Mouse (Mus musculus) v-Abl transformed pro-B cells (cell line): Measurements from ENCODE around the gene Scaf8.
"Not testable (repeated sequence)": the region's sequence is repeated elsewhere in the genome, so short reads cannot be mapped to it uniquely, and the experiment has no call there.

Source experiments
- in situ Hi-C, 2 experiments: fragments of 400-800 bp; cut with MboI; formaldehyde crosslinking; loops; one replicate each; pipeline ENCODE4 v1.15.1; 2025; ENCODE audit not compliant: unreplicated experiment in 2 of 2

The Scaf8 gene

GRCm38 (mm10) chr17:3114720-3115379 is at the start of gene Scaf8:
TSS of gene Scaf8 (plus strand) at chr17:3114972.
- in situ Hi-C loops, result no loop called here

- in situ Hi-C loops, result no loop called here
Observed at GRCm38 (mm10) chr17:3075166-3075872, 39.5 kb upstream of the Scaf8 start.

DNA sequence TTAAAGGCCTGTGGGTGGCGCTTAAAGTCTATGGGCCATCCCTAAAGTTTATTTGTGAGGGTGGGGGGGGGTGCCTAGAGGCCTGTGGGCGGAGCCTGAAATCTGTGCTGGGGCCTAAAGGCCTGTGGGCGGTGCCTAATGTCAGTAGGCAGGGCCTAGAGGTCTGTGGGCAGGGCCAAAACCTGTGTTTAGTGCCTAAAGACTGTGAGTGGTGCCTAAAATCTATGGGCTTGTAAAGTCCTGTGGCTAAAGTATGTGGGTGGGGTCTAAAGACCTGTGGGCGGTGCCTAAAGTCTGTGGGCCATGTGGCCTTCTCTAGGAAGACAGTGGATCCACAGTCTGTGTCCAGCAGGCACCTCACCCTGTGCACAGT is 38.9 kb upstream of the Scaf8 start:
- in situ Hi-C loops, result no loop called here

DNA sequence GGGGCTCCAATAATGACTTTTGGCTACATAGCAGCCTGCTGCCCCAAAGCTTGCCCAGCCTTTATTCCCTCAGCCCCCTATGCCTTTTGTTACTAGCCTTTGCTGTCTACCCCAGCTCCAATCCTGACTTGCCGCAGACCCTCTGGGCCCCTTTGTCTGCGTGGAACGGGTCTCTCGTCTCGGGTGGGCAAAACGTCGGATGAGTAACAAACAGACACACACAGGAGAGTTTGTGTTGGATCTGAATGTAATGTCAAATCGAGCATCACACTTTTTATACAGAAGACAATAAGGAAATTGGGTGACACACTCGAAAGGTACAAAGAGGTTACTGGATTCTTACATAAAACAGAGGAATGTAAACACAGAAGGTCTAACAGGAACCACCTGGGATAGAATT is 36.8 kb upstream of the Scaf8 start:
- in situ Hi-C loops, result not testable (repeated sequence)

DNA sequence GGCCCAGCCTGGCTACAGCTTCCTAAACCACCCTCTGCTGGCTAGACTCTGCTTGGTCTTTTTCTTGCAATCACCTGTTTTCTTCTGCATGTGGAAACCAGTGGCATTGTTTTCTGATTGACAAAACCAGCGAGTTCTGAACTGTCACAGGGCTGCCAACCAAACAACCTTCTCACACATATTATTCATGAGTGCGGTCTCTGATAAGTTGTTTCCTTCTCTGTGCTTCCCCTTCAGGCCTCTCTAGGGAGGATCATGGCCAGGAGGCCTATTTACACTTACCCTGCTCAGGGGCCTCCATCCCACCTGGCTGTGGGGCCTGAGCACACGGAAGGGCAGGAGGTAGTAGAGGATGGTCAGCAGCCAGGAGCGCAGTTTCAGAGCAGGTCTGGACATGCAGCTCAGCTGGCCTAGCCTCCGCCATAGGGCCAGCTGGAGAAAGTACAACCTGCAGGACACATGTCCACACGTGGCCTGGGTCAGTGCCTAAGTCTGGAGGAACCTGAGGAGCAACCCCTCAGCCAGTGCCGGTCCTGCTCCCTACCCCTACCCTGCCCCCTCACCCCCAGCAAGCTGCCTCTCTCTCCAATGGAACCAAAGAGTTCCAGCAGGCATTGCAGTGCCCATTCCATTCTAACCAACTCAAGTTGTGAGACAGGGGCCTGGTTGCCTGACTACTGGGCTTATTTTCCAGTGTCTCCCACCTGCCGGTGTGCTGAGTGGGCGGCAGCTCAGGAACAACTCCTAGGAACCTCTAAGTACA is 34.0 kb upstream of the Scaf8 start:
- in situ Hi-C loops, result not testable (repeated sequence)

DNA sequence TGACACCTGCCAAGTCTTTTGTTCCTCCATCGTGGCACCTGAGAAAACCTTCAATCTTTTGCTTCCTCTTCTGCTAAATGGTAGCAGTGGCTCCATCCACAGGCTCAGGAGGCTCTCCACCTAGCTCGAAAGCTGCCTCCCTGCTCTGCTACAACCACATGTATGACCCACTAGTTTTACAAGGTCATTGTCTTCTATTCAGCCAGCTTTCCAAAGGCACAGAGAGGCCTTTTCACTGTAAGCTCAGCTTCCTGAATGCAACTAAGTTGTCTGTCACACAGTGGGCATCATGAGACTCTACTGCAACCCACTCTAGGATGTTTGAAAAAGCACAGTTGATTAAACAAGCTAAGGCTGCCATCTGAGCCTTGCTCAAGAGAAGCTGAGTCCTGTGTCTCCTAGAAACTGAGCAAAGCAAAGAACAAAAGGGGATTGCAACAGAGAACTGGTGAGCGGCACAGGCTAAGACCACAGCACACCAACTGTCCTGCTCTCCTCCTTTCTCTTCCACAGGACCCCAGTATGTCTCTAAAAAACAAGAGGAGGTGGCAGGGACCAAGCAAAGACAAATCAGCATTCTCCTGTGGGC is 33.2 kb upstream of the Scaf8 start:
- in situ Hi-C loops, result not testable (repeated sequence)

GRCm38 (mm10) chr17:3082125-3082755 is 32.5 kb upstream of the Scaf8 start:
- in situ Hi-C loops, result not testable (repeated sequence)

DNA sequence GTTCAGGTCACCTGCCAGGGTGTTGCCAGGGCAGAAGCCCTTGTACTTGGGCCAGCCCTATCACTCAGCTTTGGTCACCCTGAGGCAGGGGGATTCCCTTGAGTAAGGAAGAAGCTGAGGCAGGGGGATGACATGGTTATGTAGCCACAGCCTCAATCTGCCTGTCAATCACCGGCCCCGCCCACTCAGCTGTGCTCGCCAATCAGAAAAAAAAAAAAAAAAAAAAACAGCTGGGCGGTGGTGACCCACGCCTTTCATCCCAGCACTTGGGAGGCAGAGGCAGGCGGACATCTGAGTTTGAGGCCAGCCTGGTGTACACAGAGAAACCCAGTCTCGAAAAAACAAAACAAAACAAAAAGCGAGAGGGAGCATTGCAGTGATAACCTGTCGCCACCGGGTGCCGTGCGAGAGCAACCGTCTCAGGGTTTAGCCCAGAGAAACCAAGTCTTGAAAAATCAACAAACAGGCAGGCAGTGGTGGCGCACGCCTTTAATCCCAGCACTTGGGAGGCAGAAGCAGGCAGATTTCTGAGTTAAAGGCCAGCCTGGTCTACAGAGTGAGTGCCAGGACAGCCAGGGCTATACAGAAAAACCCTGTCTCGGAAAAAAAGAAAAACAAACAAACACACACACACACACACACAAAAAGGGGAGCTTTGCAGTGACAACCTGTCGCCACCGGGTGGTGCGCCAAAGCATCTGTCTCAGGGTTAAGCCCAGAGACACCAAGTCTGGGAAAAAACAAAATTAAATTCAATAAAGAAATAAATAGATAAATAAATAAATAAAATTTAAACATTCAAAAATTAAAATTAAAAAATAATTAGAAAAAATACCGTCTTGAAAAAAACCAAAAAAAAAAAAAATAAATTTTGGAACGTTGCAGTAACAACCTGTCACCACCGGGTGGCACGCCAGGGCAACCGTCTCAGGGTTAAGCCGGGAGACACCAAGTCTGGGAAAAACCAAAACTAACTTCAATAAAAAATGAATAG is 31.7 kb upstream of the Scaf8 start:
- in situ Hi-C loops, result not testable (repeated sequence)

- in situ Hi-C loops, result no loop called here
Observed at GRCm38 (mm10) chr17:3083886-3084550, 30.8 kb upstream of the Scaf8 start.

DNA sequence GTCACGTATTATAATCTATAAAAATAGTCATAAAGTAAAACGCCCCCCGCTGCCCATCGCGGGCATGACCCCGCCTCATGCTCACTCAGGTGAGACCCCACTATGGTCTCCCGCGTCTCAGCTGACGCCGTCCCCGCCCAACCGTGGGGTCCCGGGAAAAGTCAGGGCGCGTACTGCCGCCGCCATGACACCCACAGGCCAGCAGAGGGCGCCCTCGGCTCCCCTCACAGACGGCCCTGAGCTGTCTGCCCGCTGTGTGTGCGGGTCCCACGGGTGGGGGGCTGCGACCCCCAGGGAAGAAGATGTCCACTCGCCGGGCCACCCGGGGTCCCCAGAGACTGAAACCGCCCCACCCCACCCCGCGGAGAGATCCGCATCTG is 30.2 kb upstream of the Scaf8 start:
- in situ Hi-C loops, result no loop called here

DNA sequence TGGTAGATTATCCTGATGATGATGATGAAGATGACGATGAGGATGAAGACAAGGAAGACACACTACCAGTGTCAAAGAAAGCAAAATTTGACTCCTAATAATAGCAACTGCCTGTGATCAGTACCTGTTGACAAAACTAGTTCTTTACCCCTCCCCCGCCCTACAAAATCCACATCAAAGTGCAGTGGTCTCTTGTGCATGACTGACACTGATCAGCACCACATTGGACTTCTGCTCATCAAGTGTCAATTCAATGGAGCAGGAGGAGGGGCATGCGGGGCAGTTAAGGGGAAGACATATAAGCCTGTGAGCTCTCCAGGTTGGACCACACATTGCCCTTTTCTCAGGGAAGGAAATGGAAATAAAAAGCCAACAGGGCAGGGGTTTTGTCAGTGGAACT is 29.6 kb upstream of the Scaf8 start:
- in situ Hi-C loops, result loop anchor here (5.0 kb wide), 2 partner anchors 137 to 362 kb away; no protein-coding TSS in a partner anchor

GRCm38 (mm10) chr17:3092682-3093081 is 22.1 kb upstream of the Scaf8 start:
- in situ Hi-C loops, result loop anchor here in 1 of 2 experiments (10.0 kb wide), 1 partner anchor 352 kb away; no protein-coding TSS in a partner anchor

DNA sequence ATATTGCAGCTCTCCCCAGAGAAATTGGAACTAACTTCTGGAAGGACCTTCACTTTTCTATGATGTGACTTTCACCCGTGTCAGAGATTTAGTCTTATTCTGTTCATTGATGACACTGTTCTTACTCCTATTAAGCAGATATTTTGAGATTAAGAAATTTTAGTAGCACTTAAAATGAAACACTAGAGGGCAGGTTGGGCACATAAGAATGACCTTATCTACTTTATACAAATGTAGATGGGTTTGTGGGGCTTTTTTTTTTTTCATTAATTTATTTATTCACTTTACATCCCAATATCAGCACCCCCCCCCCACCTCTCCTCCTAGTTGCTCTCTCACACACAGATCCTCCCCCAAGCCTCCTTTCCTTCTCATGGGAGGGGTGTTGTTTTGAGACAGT is 15.5 kb upstream of the Scaf8 start:
- in situ Hi-C loops, result loop anchor here in 1 of 2 experiments (10.0 kb wide), 1 partner anchor 346 kb away; no protein-coding TSS in a partner anchor

DNA sequence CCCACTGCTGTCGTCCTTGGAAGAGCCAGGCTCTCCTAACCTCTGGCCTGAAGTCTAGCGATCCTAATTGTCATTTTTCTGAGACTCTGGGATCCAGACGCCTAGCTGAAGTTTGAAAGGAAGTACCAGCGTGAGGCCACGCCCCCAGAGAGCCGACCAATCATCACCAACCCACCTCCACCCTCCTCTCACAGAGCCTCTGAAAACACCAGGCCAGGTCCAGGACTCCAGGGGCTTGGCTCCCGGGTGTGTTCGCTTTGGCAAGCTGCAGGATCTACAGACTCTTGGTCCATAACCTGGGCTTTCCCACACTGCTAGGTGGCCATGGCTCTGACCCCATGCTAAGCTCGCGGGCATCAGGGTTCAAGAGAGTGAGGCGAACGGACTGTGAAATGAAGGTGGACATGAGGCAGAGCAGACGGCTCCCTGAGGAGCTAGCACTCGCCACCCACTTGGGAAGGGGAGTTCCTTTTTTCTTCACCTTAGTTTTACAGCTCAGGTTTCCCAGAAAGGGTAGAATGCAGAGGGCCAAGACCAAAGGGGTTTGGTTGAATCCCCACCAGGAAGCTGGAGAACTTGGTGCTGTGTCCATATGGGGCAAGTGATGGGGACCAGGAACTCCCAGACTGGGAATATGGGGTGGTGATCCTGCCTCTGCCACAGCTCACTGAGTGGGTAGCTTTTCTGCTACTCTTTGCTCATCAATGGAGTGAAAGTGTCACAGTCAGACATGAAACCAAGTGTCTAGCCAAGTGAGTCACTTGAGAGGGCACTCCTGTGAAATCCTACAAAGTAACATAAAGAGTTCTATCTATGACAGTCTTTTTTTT is 12.2 kb upstream of the Scaf8 start:
- in situ Hi-C loops, result no loop called here

- in situ Hi-C loops, result no loop called here
Observed at GRCm38 (mm10) chr17:3104154-3104931, 10.4 kb upstream of the Scaf8 start.

- in situ Hi-C loops, result no loop called here
Observed at GRCm38 (mm10) chr17:3105022-3105421, 9.8 kb upstream of the Scaf8 start.

DNA sequence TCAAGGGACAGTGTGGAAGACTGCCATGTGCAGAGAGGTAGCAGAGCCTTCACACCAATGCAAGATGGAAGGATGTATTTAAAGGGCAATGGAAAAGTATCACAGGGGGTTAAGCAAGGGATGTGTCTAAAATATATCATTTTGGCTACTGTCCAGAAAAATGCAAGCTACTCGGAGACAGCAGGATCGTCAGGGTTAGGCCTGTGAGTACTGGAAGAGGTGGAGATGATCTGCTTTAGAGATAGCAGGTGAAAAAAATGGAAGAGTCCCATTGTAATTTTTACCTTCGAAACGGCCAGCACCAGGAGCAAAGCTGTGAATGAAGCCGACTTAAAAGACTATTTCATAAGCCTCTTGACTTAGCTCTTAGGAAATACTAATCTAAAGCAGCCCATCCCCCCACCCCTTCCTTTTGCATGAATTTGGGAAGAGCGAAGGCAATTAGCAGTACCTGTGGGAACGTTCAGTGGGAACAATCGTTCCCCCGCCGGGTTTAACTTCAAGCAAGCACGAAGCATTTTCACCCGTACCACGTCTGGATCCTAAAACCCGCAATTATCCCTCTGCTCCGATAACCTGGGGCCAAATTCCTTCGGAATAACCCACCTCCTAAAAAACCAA is 925 bp upstream of the Scaf8 start:
- in situ Hi-C loops, result no loop called here
